Mouse (Mus musculus): ENCODE data around the gene Perm1. TPM values are rescaled to one million over a fixed set of nuclear protein-coding genes. Genes with fewer than 3 reads are reported as not detected.

The Perm1 gene
- 4.2 and 7.2 TPM in 2 replicates for total RNA-seq (2015; ENCODE audit: low replicate concordance)
- 3.2 and 5.9 TPM in 2 replicates for total RNA-seq (2017; ENCODE audit: low replicate concordance)

GRCm38 (mm10) chr4:156215649-156216048 lies at the start of gene Perm1:
TSS of gene Perm1 (plus strand) at chr4:156215868.
- no peak for ATAC-seq (replicated peaks; ENCODE audit: low FRiP score, poor library complexity, severe bottlenecking)

- ATAC-seq (replicated peaks; ENCODE audit: low FRiP score, poor library complexity, severe bottlenecking), result 0 out of 2 replicates have a peak, but pooled peaks have one; percentile 31
These were observed 49.2 kb upstream of the Perm1 start for GRCm38 (mm10) chr4:156166477-156166876.

- 0 out of 2 replicates have a peak, but pooled peaks have one; percentile 8 for ATAC-seq (replicated peaks; ENCODE audit: low FRiP score, poor library complexity, severe bottlenecking)
These were observed 47.1 kb upstream of the Perm1 start for GRCm38 (mm10) chr4:156168611-156169010.

GRCm38 (mm10) chr4:156169129-156169528 lies 46.5 kb upstream of the Perm1 start:
- ATAC-seq (replicated peaks; ENCODE audit: low FRiP score, poor library complexity, severe bottlenecking), result no peak

GRCm38 (mm10) chr4:156171828-156172227 lies 43.8 kb upstream of the Perm1 start:
- ATAC-seq (replicated peaks; ENCODE audit: low FRiP score, poor library complexity, severe bottlenecking), result no peak

GRCm38 (mm10) chr4:156177630-156178029 lies 38.0 kb upstream of the Perm1 start:
- no peak for ATAC-seq (replicated peaks; ENCODE audit: low FRiP score, poor library complexity, severe bottlenecking)

GRCm38 (mm10) chr4:156183747-156184146 lies 31.9 kb upstream of the Perm1 start:
- ATAC-seq (replicated peaks; ENCODE audit: low FRiP score, poor library complexity, severe bottlenecking), result no peak

- no peak for ATAC-seq (replicated peaks; ENCODE audit: low FRiP score, poor library complexity, severe bottlenecking)
These were observed 31.2 kb upstream of the Perm1 start for GRCm38 (mm10) chr4:156184291-156184954.

- ATAC-seq (replicated peaks; ENCODE audit: low FRiP score, poor library complexity, severe bottlenecking), result no peak
These were observed 30.2 kb upstream of the Perm1 start for GRCm38 (mm10) chr4:156185456-156185949.

GRCm38 (mm10) chr4:156185950-156186850 lies 29.5 kb upstream of the Perm1 start:
- no peak for ATAC-seq (replicated peaks; ENCODE audit: low FRiP score, poor library complexity, severe bottlenecking)

- no peak for ATAC-seq (replicated peaks; ENCODE audit: low FRiP score, poor library complexity, severe bottlenecking)
These were observed 27.4 kb upstream of the Perm1 start for GRCm38 (mm10) chr4:156188162-156188810.

GRCm38 (mm10) chr4:156188811-156189323 lies 26.8 kb upstream of the Perm1 start:
- ATAC-seq (replicated peaks; ENCODE audit: low FRiP score, poor library complexity, severe bottlenecking), result no peak

GRCm38 (mm10) chr4:156192421-156193199 lies 23.1 kb upstream of the Perm1 start:
- ATAC-seq (replicated peaks; ENCODE audit: low FRiP score, poor library complexity, severe bottlenecking), result peak; percentile 67

GRCm38 (mm10) chr4:156193200-156193590 lies 22.5 kb upstream of the Perm1 start:
- ATAC-seq (replicated peaks; ENCODE audit: low FRiP score, poor library complexity, severe bottlenecking), result no peak

GRCm38 (mm10) chr4:156193906-156194305 lies 21.8 kb upstream of the Perm1 start:
- no peak for ATAC-seq (replicated peaks; ENCODE audit: low FRiP score, poor library complexity, severe bottlenecking)

GRCm38 (mm10) chr4:156194346-156194745 lies 21.3 kb upstream of the Perm1 start:
- ATAC-seq (replicated peaks; ENCODE audit: low FRiP score, poor library complexity, severe bottlenecking), result no peak

GRCm38 (mm10) chr4:156195927-156196870 lies 19.5 kb upstream of the Perm1 start:
- ATAC-seq (replicated peaks; ENCODE audit: low FRiP score, poor library complexity, severe bottlenecking), result no peak
